Mouse (Mus musculus) kidney, embryonic 14.5 days (tissue): Measurements from ENCODE around the gene Cryba4. TPM values are rescaled to one million over a fixed set of nuclear protein-coding genes. Genes with fewer than 3 reads are reported as not detected.

Experiments used
- ATAC-seq: fragments of 200-750 bp; cut with Nextera tagmentation; 2 replicates; pipeline ENCODE4 v1.8.0; 2017; ENCODE audit warnings: moderate number of reproducible peaks, mild to moderate bottlenecking, moderate TSS enrichment, moderate library complexity; ENCODE audit not compliant: low FRiP score, low TSS enrichment
- H3K27ac ChIP-seq: fragments of 300-500 bp; sonication (generic); 2 replicates; pipeline ENCODE4 v1.5.1; 2014; ENCODE audit warnings: low read depth, mild to moderate bottlenecking, low read length, moderate library complexity, mixed read lengths
- H3K27me3 ChIP-seq: fragments of 300-500 bp; sonication (generic); 2 replicates; pipeline ENCODE4 v1.6.1; 2014; ENCODE audit warnings: mild to moderate bottlenecking, low read length; ENCODE audit not compliant: control insufficient read depth, insufficient read depth
- H3K36me3 ChIP-seq: fragments of 300-500 bp; sonication (generic); 2 replicates; pipeline ENCODE4 v1.6.1; 2014; ENCODE audit warnings: low read length, mixed read lengths; ENCODE audit not compliant: control insufficient read depth, insufficient read depth
- H3K4me1 ChIP-seq: fragments of 300-500 bp; sonication (generic); 2 replicates; pipeline ENCODE4 v1.6.1; 2014; ENCODE audit warnings: low read length, mixed read lengths; ENCODE audit not compliant: control insufficient read depth, insufficient read depth
- H3K4me2 ChIP-seq: fragments of 300-500 bp; sonication (generic); replicated peaks from 2 replicates; pipeline ENCODE4 v1.6.1; 2014; ENCODE audit warnings: low read depth, mild to moderate bottlenecking, low read length
- H3K4me3 ChIP-seq: fragments of 300-500 bp; sonication (generic); 2 replicates; pipeline ENCODE4 v1.5.1; 2014; ENCODE audit warnings: mild to moderate bottlenecking, low read length
- H3K9ac ChIP-seq: fragments of 300-500 bp; sonication (generic); 2 replicates; pipeline ENCODE4 v1.6.1; 2014; ENCODE audit warnings: low read depth, mild to moderate bottlenecking, low read length, moderate library complexity
- H3K9me3 ChIP-seq: fragments of 300-500 bp; sonication (generic); 2 replicates; pipeline ENCODE4 v1.6.1; 2016; ENCODE audit warnings: low read length; ENCODE audit not compliant: control insufficient read depth
- WGBS: fragments of 180-500 bp; shearing (Covaris S2); extraction: QIAGEN DNeasy Blood & Tissue Kit; methylation state at CpG from one replicate; pipeline ENCODE4 v1.1.7; 2014; 5-methylcytosine and 5-hydroxymethylcytosine counted together
- polyA plus RNA-seq: library from polyadenylated mRNA; unstranded; fragments of >200 nt; fragmentation: Nextera tagmentation; extraction: Ambion mirVana; gene quantifications from 2 replicates; pipeline ENCODE4 v1.2.1, GENCODE M21; 2014

Cryba4 gene
- polyA plus RNA-seq, 1 experiment from 2014 or later = 0.83 TPM

DNA sequence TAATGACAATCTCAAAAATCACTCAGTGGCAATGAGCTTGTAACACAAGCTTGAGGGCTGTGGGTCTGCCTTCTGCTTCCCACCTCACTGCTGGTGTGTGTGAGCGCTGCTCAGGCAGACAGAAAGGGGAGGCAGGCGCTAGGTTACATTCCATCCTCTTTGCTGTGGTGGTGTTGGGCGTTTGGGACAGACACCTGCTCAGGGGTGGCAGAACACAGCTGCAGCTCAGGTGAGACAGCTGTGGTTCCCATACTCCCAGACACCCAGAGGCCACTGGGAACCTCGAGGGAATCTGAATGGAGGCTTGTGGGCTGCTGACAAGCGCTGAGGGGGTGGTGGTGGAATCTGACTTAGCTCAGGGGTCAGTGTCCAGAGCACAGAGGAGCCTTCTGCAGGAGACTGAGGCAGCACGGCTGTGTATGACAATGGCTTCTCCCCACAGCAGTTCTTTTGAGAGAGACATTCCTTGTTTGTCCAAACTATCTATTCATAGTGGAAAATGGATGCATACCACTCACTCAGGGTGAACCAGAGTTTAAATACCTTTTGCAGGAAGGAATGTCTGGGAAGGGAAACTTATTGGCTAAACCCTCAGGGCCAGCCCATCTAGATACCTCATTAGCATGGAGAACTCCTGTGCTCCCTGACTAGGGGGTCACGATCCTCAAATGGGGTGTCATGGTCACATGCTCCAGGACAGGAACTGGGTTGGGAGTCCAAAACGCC lies 7.3 kb downstream of the Cryba4 start:
- H3K4me2 ChIP-seq = no peak overlapping the region
- 46% methylated on average over 8 of the region's 8 CpGs for WGBS
- H3K36me3 ChIP-seq = no peaks in the 10 kb centered on the region
- ATAC-seq = no peak
- H3K27me3 ChIP-seq = no peaks in the 10 kb centered on the region
- no peak overlapping the region for H3K27ac ChIP-seq
- H3K4me3 ChIP-seq = no peak overlapping the region
- H3K9me3 ChIP-seq = no peaks in the 10 kb centered on the region
- no peaks in the 10 kb centered on the region; the same call in 1 of the 2 replicates for H3K4me1 ChIP-seq
- no peak overlapping the region for H3K9ac ChIP-seq

GRCm38 (mm10) chr5:112244275-112244562 lies 8.1 kb downstream of the Cryba4 start:
- Histone ChIP-seq H3K4me3 (no peak overlapping the region), H3K27me3 (peaks cover 3% of the 10 kb centered on the region; the same call in 1 of the 2 replicates), H3K27ac (no peak overlapping the region), H3K9ac (no peak overlapping the region), H3K4me1 (no peaks in the 10 kb centered on the region; the same call in 1 of the 2 replicates), H3K9me3 (no peaks in the 10 kb centered on the region), H3K36me3 (no peaks in the 10 kb centered on the region), H3K4me2 (no peak overlapping the region)
- 93% methylated on average over 1 of the region's 1 CpGs for WGBS
- no peak for ATAC-seq

- no peaks in the 10 kb centered on the region for H3K9me3 ChIP-seq
- H3K4me2 ChIP-seq = no peak overlapping the region
- no peak overlapping the region for H3K27ac ChIP-seq
- H3K27me3 ChIP-seq = peaks cover 4% of the 10 kb centered on the region; the same call in 1 of the 2 replicates
- no peak overlapping the region for H3K4me3 ChIP-seq
- H3K4me1 ChIP-seq = no peaks in the 10 kb centered on the region; the same call in 1 of the 2 replicates
- WGBS = 61% methylated on average over 10 of the region's 10 CpGs
- ATAC-seq = no peak
- H3K9ac ChIP-seq = no peak overlapping the region
- no peaks in the 10 kb centered on the region for H3K36me3 ChIP-seq
Measured at GRCm38 (mm10) chr5:112243539-112244274, 8.6 kb downstream of the Cryba4 start.

DNA sequence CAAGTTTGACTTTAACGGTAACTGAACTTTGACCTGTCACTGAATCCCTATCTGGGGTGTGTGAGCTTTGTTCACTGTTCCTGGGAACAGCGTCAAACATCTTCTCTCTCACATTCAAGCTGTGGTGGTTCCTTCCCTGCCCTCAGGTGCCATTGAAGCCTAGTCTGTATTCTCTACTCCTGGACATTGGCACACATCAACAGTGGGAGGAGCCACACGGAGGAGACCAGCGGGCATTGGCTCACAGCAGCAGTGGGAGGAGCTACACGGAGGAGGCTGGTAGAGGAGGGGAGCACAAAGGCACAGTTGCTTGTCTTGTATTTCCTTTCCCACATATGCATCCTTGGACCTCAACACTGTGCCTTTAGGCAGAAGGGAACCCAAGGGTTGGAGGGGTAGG lies 9.3 kb downstream of the Cryba4 start:
- H3K27me3 ChIP-seq = peaks cover 5% of the 10 kb centered on the region; the same call in 1 of the 2 replicates
- H3K9ac ChIP-seq = no peak overlapping the region
- H3K4me1 ChIP-seq = no peaks in the 10 kb centered on the region; the same call in 1 of the 2 replicates
- no peak overlapping the region for H3K4me2 ChIP-seq
- no peaks in the 10 kb centered on the region for H3K36me3 ChIP-seq
- H3K27ac ChIP-seq = peak overlapping the region; percentile 53; the same call in 1 of the 2 replicates
- H3K4me3 ChIP-seq = no peak overlapping the region
- H3K9me3 ChIP-seq = no peaks in the 10 kb centered on the region
- 44% methylated on average over 5 of the region's 5 CpGs for WGBS
- ATAC-seq = no peak

DNA sequence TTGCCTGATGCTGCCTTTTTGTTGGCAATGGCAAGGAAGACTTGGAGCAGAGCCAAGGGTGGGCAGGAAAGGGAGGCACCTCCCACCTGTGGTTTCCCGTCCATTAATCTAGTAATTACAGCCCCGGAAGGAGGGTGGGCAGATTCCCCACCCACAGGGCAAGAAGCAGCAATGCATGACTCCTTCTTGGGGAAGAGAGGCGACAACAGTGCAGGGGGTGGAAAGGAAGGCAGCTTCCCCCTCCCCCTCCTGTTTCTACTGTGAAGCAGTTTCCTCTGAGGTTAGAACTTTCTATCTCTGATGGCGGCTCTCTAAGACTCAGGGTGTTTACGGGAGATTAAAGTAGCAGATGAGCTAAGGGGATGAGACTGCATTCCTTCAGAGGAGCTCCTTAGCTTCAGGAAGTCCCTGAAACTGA lies 9.9 kb downstream of the Cryba4 start:
- H3K4me1 ChIP-seq = peaks cover 3% of the 10 kb centered on the region; the same call in 1 of the 2 replicates
- H3K4me2 ChIP-seq = no peak overlapping the region
- no peak overlapping the region for H3K9ac ChIP-seq
- H3K4me3 ChIP-seq = no peak overlapping the region
- H3K27ac ChIP-seq = peak overlapping the region; percentile 53; the same call in 1 of the 2 replicates
- H3K36me3 ChIP-seq = no peaks in the 10 kb centered on the region
- peaks cover 8% of the 10 kb centered on the region; the same call in 1 of the 2 replicates for H3K27me3 ChIP-seq
- H3K9me3 ChIP-seq = no peaks in the 10 kb centered on the region
- WGBS = 40% methylated on average over 5 of the region's 5 CpGs
- peak; percentile 51; the same call in 1 of the 2 replicates for ATAC-seq

DNA sequence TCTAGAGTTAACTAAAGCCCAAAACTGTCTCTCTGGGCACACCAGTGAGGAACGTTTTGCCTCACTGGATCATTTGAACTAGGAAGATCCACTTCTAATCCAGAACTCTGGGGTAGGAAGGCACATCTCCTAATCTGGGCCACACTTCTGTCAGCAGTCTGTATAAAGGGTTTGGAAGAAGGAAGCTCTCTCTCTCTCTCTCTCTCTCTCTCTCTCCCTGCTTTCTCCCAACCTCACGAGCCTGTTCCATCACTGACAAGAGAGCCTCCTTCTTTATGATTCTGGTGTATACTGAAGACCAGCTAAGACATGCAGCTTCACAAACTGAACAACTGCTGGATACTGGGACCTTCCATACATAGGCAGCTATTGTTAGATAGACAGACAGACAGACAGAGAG lies 10.5 kb downstream of the Cryba4 start:
- Histone ChIP-seq H3K27me3 (peaks cover 12% of the 10 kb centered on the region; the same call in 1 of the 2 replicates), H3K4me2 (no peak overlapping the region), H3K27ac (no peak overlapping the region), H3K9ac (no peak overlapping the region), H3K4me3 (no peak overlapping the region), H3K9me3 (no peaks in the 10 kb centered on the region), H3K36me3 (no peaks in the 10 kb centered on the region), H3K4me1 (peaks cover 3% of the 10 kb centered on the region; the same call in 1 of the 2 replicates)
- 61% methylated on average over 2 of the region's 2 CpGs for WGBS
- ATAC-seq = no peak

DNA sequence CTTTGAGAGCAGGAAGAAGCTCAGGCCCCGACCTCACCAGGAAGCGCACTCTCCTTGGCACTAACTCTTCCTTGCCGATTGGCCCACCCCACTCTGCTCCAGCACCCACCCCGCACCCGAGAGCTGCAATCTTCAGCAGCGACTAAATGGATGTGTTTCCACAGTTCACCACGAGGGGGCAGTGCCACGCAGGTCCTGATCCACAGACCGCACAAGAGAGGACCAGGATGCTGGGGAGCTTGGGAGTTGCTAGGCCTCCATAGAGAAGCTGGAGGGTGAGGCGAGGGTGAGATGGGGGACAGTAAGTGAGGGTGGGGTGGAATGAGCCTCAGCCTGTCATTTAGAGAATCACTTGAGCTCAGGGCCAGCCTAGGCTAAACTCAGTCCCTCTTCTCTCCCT lies 11.6 kb downstream of the Cryba4 start:
- no peak overlapping the region for H3K9ac ChIP-seq
- H3K4me3 ChIP-seq = no peak overlapping the region
- WGBS = 1% methylated on average over 10 of the region's 10 CpGs
- H3K27ac ChIP-seq = no peak overlapping the region
- peaks cover 18% of the 10 kb centered on the region; the same call in 1 of the 2 replicates for H3K27me3 ChIP-seq
- no peaks in the 10 kb centered on the region for H3K9me3 ChIP-seq
- ATAC-seq = peak; percentile 78
- peaks cover 3% of the 10 kb centered on the region; the same call in 1 of the 2 replicates for H3K4me1 ChIP-seq
- no peak overlapping the region for H3K4me2 ChIP-seq
- no peaks in the 10 kb centered on the region for H3K36me3 ChIP-seq

GRCm38 (mm10) chr5:112238781-112239482 lies 13.4 kb downstream of the Cryba4 start:
- Histone ChIP-seq H3K27ac (no peak overlapping the region), H3K27me3 (peaks cover 18% of the 10 kb centered on the region; the same call in 1 of the 2 replicates), H3K4me2 (no peak overlapping the region), H3K9me3 (no peaks in the 10 kb centered on the region), H3K9ac (no peak overlapping the region), H3K36me3 (no peaks in the 10 kb centered on the region), H3K4me1 (peaks cover 3% of the 10 kb centered on the region; the same call in 1 of the 2 replicates), H3K4me3 (no peak overlapping the region)
- ATAC-seq = no peak
- WGBS = 86% methylated on average over 3 of the region's 3 CpGs
